Mouse (Mus musculus) spleen, adult 2 months (tissue): ENCODE data around the gene Plekhm3. TPM values are rescaled to one million over a fixed set of nuclear protein-coding genes. Genes with fewer than 3 reads are reported as not detected.

Source experiments
- DNase-seq, 2 experiments: peaks; one replicate each; pipeline versions ENCODE4 v3.0.0 to v3.0.0-alpha.2; 2012 to 2021; ENCODE audit warnings: low spot score in 2 of 2, low read depth in 1 of 2
- H3K27ac ChIP-seq: fragments of 200-500 bp; 2 replicates; pipeline ENCODE4 v1.5.1; 2012; ENCODE audit warnings: low read length, inconsistent platforms; ENCODE audit not compliant: insufficient read depth
- H3K27me3 ChIP-seq: fragments of 200-500 bp; 2 replicates; pipeline ENCODE4 v1.6.1; 2012; ENCODE audit warnings: mild to moderate bottlenecking, moderate library complexity, low read length, inconsistent platforms; ENCODE audit not compliant: control insufficient read depth, insufficient read depth
- H3K36me3 ChIP-seq: fragments of 200-500 bp; 2 replicates; pipeline ENCODE4 v1.6.1; 2012; ENCODE audit warnings: mild to moderate bottlenecking, low read length, inconsistent platforms; ENCODE audit not compliant: control insufficient read depth, insufficient read depth
- H3K4me1 ChIP-seq: fragments of 200-500 bp; 2 replicates; pipeline ENCODE4 v1.6.1; 2011; ENCODE audit warnings: inconsistent platforms; ENCODE audit not compliant: control insufficient read depth, insufficient read depth, insufficient read length
- H3K4me3 ChIP-seq: fragments of 200-500 bp; 2 replicates; pipeline ENCODE4 v1.5.1; 2011; ENCODE audit warnings: mild to moderate bottlenecking, inconsistent platforms; ENCODE audit not compliant: insufficient read depth, insufficient read length; ENCODE audit errors: extremely low read depth
- CTCF ChIP-seq: fragments of 200-500 bp; IDR thresholded peaks from 2 replicates; pipeline ENCODE4 v1.5.1; 2011; ENCODE audit warnings: mild to moderate bottlenecking, inconsistent platforms; ENCODE audit not compliant: insufficient read depth, insufficient read length, insufficient replicate concordance; ENCODE audit errors: extremely low read depth
- POLR2A ChIP-seq: fragments of 200-500 bp; IDR thresholded peaks from 2 replicates; pipeline ENCODE4 v1.6.1; 2011; ENCODE audit warnings: low read depth, low read length, inconsistent platforms
- WGBS: fragments of 180-500 bp; shearing (Covaris S2); methylation state at CpG from one replicate; pipeline ENCODE4 v1.1.7; 2018; 5-methylcytosine and 5-hydroxymethylcytosine counted together
- polyA plus RNA-seq: library from polyadenylated mRNA; depleted of rRNA; stranded (reverse); fragments of >200 nt; gene quantifications from 2 replicates; pipeline ENCODE4 v1.2.3, GENCODE M21; 2012

Gene Plekhm3
- polyA plus RNA-seq, 1 experiment: 11.7 TPM

DNA sequence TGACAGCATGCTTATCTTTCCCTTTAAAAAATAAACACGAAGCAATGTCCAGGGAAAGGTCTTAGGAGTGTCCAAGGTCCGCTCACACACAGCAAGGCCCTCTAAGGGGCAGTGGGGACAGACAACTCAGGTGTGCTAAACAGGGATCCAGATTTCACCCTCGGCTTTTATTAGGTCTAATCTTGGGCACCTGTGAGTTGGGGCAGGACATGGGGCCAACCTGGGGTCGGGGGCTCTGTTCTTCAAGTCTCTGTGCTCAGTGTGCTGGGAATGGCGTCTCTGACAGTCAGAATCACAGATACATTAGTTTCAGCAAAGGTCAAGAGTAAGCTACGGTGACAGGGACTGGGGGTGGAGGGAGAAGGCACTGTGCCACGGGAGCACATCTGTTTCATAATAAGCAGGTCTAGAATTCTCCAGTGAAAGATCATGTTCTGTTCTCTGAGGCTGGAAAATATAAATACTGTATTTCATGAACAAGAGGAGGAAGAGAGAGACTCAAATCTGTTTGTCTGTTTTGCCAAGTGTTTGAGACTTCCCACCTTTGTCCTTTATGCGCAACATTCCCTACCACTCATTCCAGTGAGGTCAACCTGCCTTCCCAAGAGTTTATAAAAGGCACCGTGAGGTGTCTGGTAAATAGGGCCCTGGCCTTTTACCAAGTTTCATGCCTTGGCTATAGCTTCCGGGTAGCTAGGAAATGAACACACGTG is 163.9 kb downstream of the Plekhm3 start:
- 77% methylated on average over 11 of the region's 11 CpGs for WGBS
- Histone ChIP-seq H3K4me3 (no peak overlapping the region), H3K36me3 (peaks cover 19% of the 10 kb centered on the region), H3K4me1 (peaks cover 4% of the 10 kb centered on the region; the same call in 1 of the 2 replicates), H3K27ac (no peak overlapping the region), H3K27me3 (no peaks in the 10 kb centered on the region)
- TF ChIP-seq POLR2A: no peak
- no peak for TF ChIP-seq CTCF
- DNase-seq: no peak

GRCm38 (mm10) chr1:64791826-64792225 is 164.8 kb downstream of the Plekhm3 start:
- DNase-seq: no peak

GRCm38 (mm10) chr1:64790806-64791790 is 165.5 kb downstream of the Plekhm3 start:
- TF ChIP-seq CTCF (no peak), POLR2A (no peak)
- no peaks in the 10 kb centered on the region for H3K27me3 ChIP-seq
- H3K36me3 ChIP-seq: peaks cover 19% of the 10 kb centered on the region
- H3K27ac ChIP-seq: no peak overlapping the region
- H3K4me1 ChIP-seq: no peaks in the 10 kb centered on the region
- DNase-seq: no peak
- no peak overlapping the region for H3K4me3 ChIP-seq
- 55% methylated on average over 9 of the region's 9 CpGs for WGBS

More at GRCm38 (mm10) chr1:64791826-64792225, 164.8 kb downstream of the Plekhm3 start:
- H3K36me3 ChIP-seq: peaks cover 19% of the 10 kb centered on the region
- H3K4me3 ChIP-seq: no peak overlapping the region
- 47% methylated on average over 6 of the region's 6 CpGs for WGBS
- no peak overlapping the region for H3K27ac ChIP-seq
- TF ChIP-seq CTCF (no peak), POLR2A (no peak)
- no peaks in the 10 kb centered on the region for H3K27me3 ChIP-seq
- no peaks in the 10 kb centered on the region for H3K4me1 ChIP-seq

DNA sequence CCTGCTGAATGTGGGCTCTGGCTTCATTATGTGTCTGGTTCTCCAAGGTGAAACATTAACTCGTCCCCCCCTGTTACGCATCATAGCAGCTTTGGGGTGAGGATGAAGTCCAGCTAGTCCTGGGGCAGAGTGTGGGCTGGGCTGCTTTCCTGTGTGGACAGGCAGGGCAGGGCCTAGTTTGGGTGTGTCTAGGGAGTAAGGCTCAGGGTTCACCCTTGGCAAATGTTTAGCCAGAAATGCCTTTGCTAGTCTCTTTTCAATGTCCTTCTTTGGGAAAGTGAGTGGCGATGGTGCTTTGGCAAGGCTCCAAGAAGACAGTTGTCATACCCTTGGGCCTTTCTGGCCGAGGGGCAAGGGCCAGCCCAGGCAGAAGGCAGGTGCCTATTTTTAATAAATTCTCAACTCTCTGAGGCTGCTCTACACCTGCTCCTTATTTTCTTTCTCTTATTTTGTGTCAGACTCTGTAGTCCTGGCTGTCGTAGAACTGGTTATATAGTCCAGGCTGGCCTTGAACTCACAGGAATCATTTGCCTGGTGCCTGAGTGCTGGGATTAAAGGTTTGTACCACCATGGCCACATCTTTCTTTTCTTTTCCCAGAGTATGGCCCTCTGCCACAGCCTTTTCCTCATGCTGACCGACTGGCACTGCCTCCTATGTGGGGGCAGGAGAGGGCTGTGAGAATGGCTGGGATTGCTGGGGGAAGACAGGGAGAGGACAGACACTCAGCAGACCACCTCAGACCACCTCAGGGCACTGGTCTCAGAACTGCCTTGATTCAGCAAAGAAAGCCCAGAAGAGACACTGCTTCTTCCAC is 168.7 kb downstream of the Plekhm3 start:
- DNase-seq: no peak
- WGBS: 91% methylated on average over 6 of the region's 6 CpGs
- no peaks in the 10 kb centered on the region; the same call in 1 of the 2 replicates for H3K36me3 ChIP-seq
- H3K27me3 ChIP-seq: no peaks in the 10 kb centered on the region
- H3K4me3 ChIP-seq: no peak overlapping the region
- no peak overlapping the region for H3K27ac ChIP-seq
- TF ChIP-seq POLR2A (no peak), CTCF (no peak)
- H3K4me1 ChIP-seq: no peaks in the 10 kb centered on the region

- no peak for TF ChIP-seq CTCF
- TF ChIP-seq POLR2A: no peak
- no peak overlapping the region for H3K27ac ChIP-seq
- H3K27me3 ChIP-seq: no peaks in the 10 kb centered on the region
- 90% methylated on average over 12 of the region's 12 CpGs for WGBS
- H3K4me3 ChIP-seq: no peak overlapping the region
- DNase-seq: no peak
- H3K36me3 ChIP-seq: no peaks in the 10 kb centered on the region
- no peaks in the 10 kb centered on the region for H3K4me1 ChIP-seq
These were observed 176.8 kb downstream of the Plekhm3 start for GRCm38 (mm10) chr1:64779863-64780262.

GRCm38 (mm10) chr1:64779415-64779814 is 177.2 kb downstream of the Plekhm3 start:
- Histone ChIP-seq H3K4me1 (no peaks in the 10 kb centered on the region), H3K36me3 (no peaks in the 10 kb centered on the region), H3K4me3 (no peak overlapping the region), H3K27me3 (no peaks in the 10 kb centered on the region), H3K27ac (no peak overlapping the region)
- no peak for TF ChIP-seq POLR2A
- no peak for TF ChIP-seq CTCF
- no peak for DNase-seq
- 66% methylated on average over 5 of the region's 5 CpGs for WGBS
